Mouse (Mus musculus) ES-E14 (cell line): ENCODE data around the gene Rap1gap.

Experiments used
- CHD2 ChIP-seq: IDR thresholded peaks from 2 replicates; pipeline ENCODE4 v1.6.1; 2014; ENCODE audit warnings: mild to moderate bottlenecking, low read depth, low read length, inconsistent platforms
- ZNF384 ChIP-seq: IDR thresholded peaks from 2 replicates; pipeline ENCODE4 v1.6.1; 2012; ENCODE audit warnings: low read depth, low read length, inconsistent platforms

GRCm38 (mm10) chr4:137768831-137769230 lies 104.3 kb downstream of the Rap1gap start:
- no peak for TF ChIP-seq CHD2
- no peak for TF ChIP-seq ZNF384
